Mouse (Mus musculus): ENCODE measurements around the gene Mxd1.

Gene Mxd1

GRCm38 (mm10) chr6:86668580-86669239 lies at the start of gene Mxd1:
Gene Mxd1 (minus strand): TSS chr6:86669161.
- peak in 1 of 2 experiments; percentile 34 for DNase-seq

DNA sequence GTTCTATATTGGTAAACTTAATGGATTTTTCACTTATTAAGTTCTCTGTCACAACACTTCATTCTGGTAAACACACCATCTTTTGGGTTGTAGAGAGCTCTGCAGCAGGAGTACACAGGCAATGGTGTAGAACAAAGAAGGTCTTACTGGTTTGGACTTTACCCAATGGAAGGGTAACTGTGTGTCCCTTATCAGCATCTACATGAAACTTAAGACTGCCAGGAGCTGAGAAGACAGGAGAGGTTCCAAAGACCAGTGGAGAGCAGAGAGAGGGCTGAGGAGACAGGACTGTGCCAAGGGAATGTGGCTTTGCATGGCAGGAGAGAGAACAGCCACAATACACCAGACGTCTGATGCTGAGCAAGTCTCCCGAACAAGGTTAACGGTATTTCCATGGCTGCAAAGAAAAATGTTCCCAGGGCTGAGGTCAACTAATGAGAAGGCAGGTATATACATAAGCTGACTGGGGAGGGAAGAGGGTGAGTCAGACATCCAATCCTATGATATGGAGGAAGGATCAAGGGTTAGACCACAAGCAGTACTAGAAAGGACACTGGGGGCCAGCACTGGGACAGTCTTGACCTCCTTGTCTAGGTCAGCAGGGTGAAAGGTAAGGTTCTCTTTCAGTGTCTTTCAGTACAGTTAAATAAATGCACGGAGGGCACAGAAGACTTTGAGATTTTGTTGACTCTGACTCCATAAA lies 39.3 kb upstream of the Mxd1 start:
- no peak for DNase-seq

DNA sequence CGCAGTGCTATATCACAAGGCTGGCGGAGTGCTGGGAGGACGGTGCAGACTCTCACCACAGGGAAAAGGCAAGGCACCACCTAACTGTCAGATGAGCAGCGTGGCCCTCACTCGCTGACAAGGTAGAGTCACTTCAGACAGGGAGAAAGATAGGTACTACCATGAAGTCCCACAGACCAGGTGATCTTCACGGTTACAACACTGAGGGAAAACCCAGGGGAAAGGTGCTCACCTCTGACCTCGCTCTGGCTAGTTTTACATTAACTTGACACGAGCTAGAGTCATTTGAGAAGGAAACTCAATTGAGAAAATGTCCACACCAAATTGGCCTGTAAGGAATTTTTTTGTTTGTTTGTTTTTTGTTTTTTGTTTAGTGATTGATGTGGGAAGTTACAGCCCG lies 33.6 kb upstream of the Mxd1 start:
- no peak for DNase-seq

DNA sequence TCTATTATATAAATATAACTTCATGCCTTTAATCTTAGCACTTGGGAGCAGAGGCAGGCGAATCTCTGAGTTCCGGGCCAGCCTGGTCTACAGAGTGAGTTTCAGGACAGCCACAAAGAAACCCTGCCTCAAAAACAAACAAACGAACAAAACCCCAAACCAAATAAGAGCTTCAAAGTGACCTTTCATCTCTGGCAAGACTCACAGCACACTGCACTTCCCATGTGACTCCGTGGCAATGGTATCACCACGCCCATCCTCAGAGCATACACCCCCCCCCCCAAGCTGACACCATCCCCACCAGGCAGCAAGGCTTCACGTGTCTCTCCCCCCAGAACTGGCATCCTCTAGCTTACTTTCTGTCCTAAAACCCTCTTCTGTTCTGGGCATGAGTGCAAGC lies 28.9 kb upstream of the Mxd1 start:
- DNase-seq, result no peak

- DNase-seq, result no peak
Measured at GRCm38 (mm10) chr6:86696213-86696612, 27.3 kb upstream of the Mxd1 start.

- peak in 1 of 2 experiments; percentile 64 for DNase-seq
Measured at GRCm38 (mm10) chr6:86694465-86694864, 25.5 kb upstream of the Mxd1 start.

DNA sequence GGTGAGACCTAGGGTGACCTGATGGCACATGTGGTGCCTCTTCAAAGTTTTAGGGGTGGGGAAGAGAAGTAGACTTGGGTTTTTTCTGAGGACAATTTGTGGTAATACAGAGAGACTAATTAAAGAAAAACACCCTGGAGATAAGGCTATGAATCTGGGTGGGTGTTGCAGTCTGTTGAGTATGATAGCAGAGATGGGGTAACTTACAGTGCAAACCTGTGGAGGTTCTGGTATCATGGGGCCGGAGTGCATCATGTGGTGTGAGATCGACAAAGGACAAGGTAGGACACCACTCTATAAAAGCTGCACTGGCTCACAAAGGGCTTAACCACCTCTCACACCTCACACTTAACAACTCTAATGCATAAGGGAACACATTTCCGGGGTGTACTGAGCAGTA lies 20.7 kb upstream of the Mxd1 start:
- no peak for DNase-seq

DNA sequence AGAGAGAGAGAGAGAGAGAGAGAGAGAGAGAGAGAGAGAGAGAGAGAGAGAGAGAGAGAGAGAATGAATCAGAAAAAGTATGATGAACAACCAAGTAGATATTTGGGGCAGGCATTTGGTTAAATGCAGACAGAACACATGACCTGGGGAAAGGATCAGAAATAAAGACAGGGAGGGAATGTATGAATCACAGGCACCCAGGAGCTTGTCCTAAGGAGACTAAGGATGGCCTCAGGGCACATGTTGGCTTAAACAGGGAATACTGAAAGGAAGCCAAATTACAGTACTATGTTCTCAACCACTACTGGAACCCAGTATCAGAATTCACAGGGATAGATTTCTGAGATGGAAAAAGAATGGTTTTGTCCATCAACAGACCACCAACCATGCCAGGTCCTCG lies 18.0 kb upstream of the Mxd1 start:
- no peak for DNase-seq

GRCm38 (mm10) chr6:86684655-86685011 lies 15.7 kb upstream of the Mxd1 start:
- DNase-seq, result no peak

GRCm38 (mm10) chr6:86683872-86684654 lies 15.1 kb upstream of the Mxd1 start, which contains the start of gene Snrnp27:
Gene Snrnp27 (minus strand): TSS chr6:86684522.
- peak; percentile 95 for DNase-seq

GRCm38 (mm10) chr6:86681289-86681688 lies 12.3 kb upstream of the Mxd1 start:
- DNase-seq, result no peak

- DNase-seq, result no peak
Measured at GRCm38 (mm10) chr6:86678341-86678740, 9.4 kb upstream of the Mxd1 start.

DNA sequence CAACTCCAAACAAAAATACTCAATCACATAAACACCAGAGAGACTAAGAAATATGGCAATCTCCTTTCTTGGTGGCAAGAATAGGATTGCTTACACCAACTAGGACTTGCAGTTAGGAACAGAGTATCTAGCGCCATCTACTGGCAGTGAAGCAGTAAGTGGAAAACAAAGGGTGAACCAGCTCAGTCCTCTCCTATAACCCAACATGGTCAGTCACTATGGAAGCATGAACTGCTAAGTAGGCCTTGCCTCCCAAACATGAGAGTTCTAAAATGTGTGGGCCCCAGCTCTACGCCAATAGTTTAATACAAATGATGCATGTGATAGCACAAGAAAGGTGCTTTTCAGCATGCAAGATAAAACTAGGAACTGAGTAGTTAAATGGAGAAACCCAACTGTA lies 1.9 kb upstream of the Mxd1 start:
- DNase-seq, result peak in 1 of 2 experiments; percentile 73

- peak; percentile 100 for DNase-seq
Measured at GRCm38 (mm10) chr6:86669240-86669727, 323 bp upstream of the Mxd1 start.

DNA sequence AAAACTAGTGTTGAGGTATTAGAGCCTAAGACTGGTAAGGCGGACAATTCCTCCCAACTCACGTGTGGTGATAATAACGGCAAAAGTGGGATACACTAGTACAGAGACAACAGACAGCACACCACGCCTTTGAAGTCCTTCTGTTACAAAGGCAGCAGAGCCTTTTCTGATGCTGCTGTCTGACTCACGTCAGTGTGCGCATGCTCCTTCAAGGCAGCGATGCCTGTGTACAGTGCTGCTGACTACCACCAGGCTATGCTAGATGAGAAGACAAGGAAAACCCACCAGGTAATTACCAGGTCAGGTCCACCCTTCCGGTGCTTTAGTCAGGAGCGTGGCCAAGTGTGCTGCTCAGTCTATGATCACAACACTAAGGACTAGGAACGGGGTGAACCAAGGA lies 1.9 kb downstream of the Mxd1 start:
- DNase-seq, result no peak

DNA sequence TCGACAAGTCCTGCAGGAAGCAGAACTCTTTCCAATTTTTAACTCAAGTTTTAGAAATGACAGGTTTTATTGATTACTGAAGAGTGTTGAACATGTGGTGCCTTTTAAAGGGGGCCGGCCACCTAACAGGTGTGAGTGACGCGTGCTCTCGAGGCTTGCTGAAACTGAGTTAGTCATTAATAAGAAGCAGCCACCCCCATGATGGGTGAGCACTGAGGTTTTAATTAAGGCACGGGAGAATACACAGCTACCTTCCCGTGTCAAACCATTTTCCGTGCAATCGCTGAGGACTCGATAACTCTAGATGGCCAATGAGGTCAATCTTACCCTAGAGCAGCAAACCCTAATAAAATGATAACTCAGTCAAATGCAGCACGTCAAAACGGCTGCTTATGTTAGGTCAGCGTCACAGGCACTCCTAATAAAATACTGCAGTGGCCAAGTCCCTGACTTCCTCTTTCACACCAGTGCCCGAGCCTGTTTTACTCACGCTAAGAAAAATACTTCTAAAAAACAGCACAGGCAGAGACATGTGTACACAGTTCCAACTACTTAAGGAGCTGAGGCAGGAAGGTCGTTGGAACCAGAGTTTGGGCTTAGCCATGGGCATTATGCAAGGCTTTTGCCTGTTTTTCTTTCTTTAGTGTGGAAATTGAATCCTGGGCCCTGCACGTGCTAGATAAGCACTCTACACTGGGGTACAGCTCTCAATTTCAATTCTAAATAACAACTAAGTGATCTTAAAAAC lies 3.2 kb downstream of the Mxd1 start:
- DNase-seq, result no peak

DNA sequence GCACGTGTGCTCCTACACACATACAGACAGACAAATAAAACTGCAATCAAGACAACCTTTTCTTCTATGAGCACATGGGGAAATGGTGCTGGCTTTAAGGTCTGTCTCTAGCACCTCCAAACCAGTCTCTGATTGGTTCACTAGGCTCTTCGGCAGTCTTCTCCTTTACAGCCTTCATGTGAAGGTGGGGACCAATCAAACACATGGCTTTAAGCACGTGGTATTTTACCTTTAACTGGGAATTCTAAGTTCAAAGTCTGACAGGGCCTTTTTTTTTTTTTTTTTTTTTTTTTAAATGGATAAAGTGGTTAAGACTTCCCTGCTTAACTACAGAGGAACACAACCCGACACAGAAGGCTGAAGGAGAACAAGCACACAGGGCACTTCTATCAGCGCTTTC lies 3.9 kb downstream of the Mxd1 start:
- no peak for DNase-seq

- DNase-seq, result no peak
Measured at GRCm38 (mm10) chr6:86660161-86660877, 8.6 kb downstream of the Mxd1 start.

GRCm38 (mm10) chr6:86658501-86658900 lies 10.5 kb downstream of the Mxd1 start:
- no peak for DNase-seq

DNA sequence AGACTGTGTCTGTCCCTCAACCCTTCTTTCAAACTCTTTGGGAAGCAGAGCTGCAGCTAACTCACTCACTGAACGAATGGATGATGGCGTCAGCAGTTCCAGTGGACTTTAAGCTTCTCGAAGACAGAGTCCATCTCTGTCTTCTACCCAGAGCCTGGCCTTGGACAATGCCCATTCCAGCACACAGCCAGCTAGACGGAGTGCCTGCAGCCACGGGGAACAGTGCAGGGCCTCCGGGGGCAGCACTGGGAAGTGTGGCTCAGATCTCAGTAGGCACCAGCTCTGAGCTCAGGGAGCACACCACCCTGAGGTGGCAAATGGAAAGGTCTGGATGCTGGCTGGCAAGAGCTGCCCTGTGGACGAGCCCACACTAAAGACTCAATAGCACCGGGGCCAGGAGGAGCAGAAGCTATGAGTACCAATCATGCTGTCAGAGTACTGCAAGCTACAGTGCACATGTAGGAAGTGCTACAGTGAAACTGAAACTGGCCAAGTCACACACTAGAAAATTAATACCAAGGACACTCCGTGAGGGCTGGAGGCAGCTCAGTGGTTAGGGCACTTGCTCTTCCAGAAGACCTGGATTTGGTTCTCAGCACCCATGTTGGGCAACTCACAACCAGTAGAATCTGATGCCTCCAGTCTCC lies 14.6 kb downstream of the Mxd1 start:
- no peak for DNase-seq

- DNase-seq, result peak; percentile 43 to 67
Measured at GRCm38 (mm10) chr6:86653026-86653425, 15.9 kb downstream of the Mxd1 start.

DNA sequence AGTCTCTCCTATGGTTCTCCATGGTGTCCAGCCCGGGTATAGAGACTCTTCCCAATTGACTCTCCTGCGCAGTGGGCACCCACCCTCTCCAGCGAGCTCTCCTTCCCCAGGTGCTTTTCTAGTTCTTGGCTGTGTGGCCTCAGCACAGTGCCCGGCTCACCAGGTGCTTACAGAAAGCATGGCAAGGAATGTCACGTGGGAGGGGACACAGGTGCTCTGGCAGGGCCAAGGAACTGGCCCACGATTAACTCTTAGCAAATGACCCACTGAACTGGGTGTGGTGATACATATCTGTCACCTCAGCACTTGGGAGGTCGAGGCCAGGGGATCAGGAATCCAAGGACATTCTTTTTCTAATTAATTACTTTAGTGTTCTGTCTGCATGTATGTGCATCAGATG lies 22.8 kb downstream of the Mxd1 start:
- no peak for DNase-seq

All from lung, postnatal 4 days (tissue).